Mouse (Mus musculus): ENCODE measurements around the gene Parp2.
A peak's percentile ranks its signal among the peaks of the same experiment; 100 is the strongest.
"Not testable (repeated sequence)": the region's sequence is repeated elsewhere in the genome, so short reads cannot be mapped to it uniquely, and the experiment has no call there.

Gene Parp2

DNA sequence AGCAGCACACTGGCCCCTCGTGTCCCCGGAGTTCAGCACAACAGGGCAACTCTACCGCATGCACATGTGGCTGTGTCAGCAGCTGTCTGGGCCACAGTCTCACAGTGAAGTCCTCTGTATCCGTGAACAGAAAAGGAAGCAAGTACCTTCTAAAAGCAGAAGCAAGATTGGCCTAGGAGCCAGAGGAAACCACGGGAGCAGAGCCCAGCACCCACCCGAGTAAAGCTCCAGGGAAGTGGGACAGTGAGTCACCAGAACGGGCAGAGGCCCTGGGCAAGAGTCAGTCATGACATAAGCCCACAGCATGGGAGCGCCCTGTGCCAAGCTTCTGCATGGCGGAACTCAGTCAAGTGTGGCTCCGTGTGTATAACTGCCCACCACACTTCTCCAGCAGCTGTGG is 26.3 kb downstream of the Parp2 start:
- DNase-seq = peak; percentile 58

GRCm38 (mm10) chr14:50834435-50834834 is 26.8 kb downstream of the Parp2 start:
- no peak for DNase-seq

- no peak for DNase-seq
Observed at GRCm38 (mm10) chr14:50837236-50837635, 29.6 kb downstream of the Parp2 start.

DNA sequence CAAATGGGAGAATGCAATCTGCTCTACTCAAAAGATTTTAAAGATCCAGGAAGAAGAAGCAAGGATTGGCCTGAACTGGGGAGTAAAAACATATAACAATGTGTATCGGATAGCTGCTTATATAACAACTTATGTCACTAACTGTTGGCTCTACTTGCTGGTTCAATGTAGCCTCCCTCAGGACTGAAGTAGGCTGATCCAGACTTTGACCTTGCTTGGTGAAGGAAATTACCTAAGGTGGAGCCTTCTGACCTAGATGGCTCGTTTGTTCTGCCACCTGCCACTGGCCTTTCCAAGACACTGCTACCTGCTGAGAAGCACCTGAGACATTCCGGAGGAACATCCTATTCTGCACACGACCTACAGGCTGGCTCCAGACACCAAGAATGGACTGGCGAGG is 48.1 kb downstream of the Parp2 start:
- no peak for DNase-seq

GRCm38 (mm10) chr14:50862641-50863040 is 55.0 kb downstream of the Parp2 start:
- no peak for DNase-seq

- DNase-seq = not testable (repeated sequence)
Observed at GRCm38 (mm10) chr14:50865005-50865404, 57.4 kb downstream of the Parp2 start.

GRCm38 (mm10) chr14:50866966-50867365 is 59.3 kb downstream of the Parp2 start:
- DNase-seq = no peak

- no peak for DNase-seq
Observed at GRCm38 (mm10) chr14:50868211-50868610, 60.6 kb downstream of the Parp2 start.

GRCm38 (mm10) chr14:50868656-50869055 is 61.0 kb downstream of the Parp2 start:
- DNase-seq = no peak

DNA sequence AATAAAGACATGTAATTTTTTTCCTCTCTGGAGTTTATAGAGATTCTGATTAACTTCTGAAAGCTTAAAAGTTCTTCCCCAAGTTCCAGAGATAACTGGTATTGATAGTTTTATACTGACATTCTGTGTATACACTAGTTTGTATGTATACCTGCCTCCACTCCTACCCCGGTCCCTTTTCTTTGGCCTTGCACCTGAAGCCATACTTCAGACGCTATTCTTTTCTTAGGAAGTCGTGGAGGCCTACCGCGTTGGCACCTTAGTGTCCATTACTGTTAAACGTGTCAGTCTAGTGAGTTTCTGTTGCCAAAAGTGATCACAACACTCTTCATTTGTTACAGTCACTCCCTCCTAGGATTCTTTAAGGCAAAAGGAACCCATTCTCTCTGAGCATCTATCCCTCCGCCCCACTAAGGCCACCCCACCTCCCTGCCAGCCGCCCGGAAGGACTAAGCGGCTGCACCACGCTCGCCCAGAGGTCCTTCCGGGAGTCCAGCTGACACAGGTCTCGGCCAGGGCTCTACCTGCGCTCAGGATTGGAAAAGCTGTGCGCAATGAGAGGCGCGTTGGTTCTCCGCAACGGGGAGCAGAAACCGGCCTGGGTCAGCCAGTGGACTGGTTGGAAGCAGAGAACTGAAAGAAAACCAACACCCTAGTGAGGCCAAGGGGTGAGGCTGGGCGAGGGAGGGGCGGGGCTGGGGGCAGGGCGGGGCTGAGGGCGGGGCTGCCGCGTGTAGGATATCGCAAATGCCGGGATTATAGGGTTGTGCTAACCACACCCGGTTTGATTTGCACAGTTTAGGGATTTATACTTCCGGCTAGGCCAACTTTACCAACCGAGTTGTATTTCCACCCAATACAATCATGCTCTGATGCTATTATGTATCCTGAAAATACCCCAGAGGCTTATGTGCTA is 62.5 kb downstream of the Parp2 start, which contains the start of gene Tep1:
TSS of gene Tep1 (minus strand) at position 672 of the 916 bp plus-strand sequence.
- peak; percentile 79 for DNase-seq

DNA sequence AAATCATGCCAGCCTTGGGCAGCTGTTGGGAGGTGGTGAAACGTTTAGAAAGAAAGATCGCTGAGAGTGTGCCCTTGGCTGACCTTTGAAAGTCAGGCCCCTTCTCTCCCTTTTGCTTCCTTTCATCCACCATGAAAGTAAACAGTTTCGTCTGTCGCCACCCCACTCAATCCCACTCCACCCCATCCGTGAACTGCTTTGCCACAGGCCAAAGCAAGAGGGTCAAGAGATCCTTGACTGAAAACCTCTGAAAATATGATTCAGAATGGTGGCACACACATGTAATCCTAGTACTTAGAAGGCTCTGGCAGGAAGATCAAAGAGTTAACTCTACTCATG is 63.1 kb downstream of the Parp2 start:
- no peak for DNase-seq

All from cerebellum, adult 8-10 months (tissue).